Mouse (Mus musculus): ENCODE data around the gene Arhgap29. TPM values are rescaled to one million over a fixed set of nuclear protein-coding genes. Genes with fewer than 3 reads are reported as not detected.

Arhgap29 gene
- polyA plus RNA-seq, 1 experiment from 2014 or later = 75.2 TPM

DNA sequence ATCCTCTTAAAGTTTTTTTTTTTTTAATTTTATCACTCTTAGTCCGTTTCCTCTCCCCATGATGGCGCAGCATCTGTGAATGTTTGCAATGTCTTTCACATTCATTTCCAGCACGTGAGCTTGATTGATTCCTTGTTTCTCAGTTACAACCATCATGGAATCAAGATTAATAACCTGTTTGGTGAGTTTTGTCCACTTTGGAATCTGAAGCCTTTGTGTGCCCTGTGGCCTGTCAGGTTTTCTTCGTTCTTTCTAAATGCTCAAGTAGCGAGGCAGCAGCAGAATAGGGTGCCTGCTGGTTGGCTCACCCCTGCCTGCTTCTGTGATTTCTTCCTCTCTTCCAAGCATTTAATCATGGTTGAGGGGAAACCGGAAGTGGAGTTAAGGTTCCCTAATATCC lies 2.2 kb upstream of the Arhgap29 start:
- 53% methylated on average over 6 of the region's 6 CpGs for WGBS
- no peaks in the 10 kb centered on the region for H3K9me3 ChIP-seq (ENCODE audit: control insufficient read depth, low read length)
- no peak for ATAC-seq (ENCODE audit: low read depth)

DNA sequence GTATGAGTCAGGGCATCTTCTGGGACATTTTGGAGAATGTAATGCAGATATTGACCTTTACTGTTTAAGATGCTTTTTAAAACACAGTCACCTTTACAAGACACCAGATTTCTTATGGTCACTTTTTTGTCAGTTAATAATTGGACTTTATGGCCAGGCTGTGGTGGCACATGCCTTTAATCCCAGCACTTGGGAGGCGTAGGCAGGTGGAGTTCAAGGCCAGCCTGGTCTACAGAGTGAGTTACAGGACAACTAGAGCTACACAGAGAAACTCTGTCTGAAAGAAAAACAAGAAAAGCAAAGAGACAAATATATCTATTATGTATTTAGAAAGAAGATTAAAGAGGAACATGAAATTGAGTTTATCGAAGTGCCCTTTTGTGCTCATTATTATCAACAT lies 1.2 kb upstream of the Arhgap29 start:
- peaks cover 8% of the 10 kb centered on the region; the same call in 1 of the 2 replicates for H3K4me1 ChIP-seq (ENCODE audit: control insufficient read depth, insufficient read depth, low read length)
- H3K9ac ChIP-seq (ENCODE audit: low read depth, low read length) = no peak overlapping the region
- no peak overlapping the region for H3K4me3 ChIP-seq (ENCODE audit: low read depth, low read length)
- H3K27me3 ChIP-seq (replicated peaks; ENCODE audit: control insufficient read depth, insufficient read depth, low read length) = no peaks in the 10 kb centered on the region
- no peaks in the 10 kb centered on the region for H3K36me3 ChIP-seq (ENCODE audit: control insufficient read depth, insufficient read depth, low read length)
- 90% methylated on average over 2 of the region's 2 CpGs for WGBS
- H3K4me2 ChIP-seq (ENCODE audit: low read depth, low read length) = no peak overlapping the region
- DNase-seq (ENCODE audit: low spot score) (no peak), ATAC-seq (ENCODE audit: low read depth) (no peak)
- H3K27ac ChIP-seq (replicated peaks; ENCODE audit: low read depth, low read length) = no peak overlapping the region
- peaks cover 4% of the 10 kb centered on the region; the same call in 1 of the 2 replicates for H3K9me3 ChIP-seq (ENCODE audit: control insufficient read depth, low read length)

More for the DNA sequence above, 2.2 kb upstream of the Arhgap29 start:
- Histone ChIP-seq H3K4me3 (ENCODE audit: low read depth, low read length) (no peak overlapping the region), H3K4me1 (ENCODE audit: control insufficient read depth, insufficient read depth, low read length) (peaks cover 8% of the 10 kb centered on the region; the same call in 1 of the 2 replicates), H3K9ac (ENCODE audit: low read depth, low read length) (no peak overlapping the region), H3K4me2 (ENCODE audit: low read depth, low read length) (no peak overlapping the region), H3K36me3 (ENCODE audit: control insufficient read depth, insufficient read depth, low read length) (no peaks in the 10 kb centered on the region), H3K27me3 (replicated peaks; ENCODE audit: control insufficient read depth, insufficient read depth, low read length) (no peaks in the 10 kb centered on the region), H3K27ac (replicated peaks; ENCODE audit: low read depth, low read length) (no peak overlapping the region)
- DNase-seq (ENCODE audit: low spot score) = peak; percentile 35

DNA sequence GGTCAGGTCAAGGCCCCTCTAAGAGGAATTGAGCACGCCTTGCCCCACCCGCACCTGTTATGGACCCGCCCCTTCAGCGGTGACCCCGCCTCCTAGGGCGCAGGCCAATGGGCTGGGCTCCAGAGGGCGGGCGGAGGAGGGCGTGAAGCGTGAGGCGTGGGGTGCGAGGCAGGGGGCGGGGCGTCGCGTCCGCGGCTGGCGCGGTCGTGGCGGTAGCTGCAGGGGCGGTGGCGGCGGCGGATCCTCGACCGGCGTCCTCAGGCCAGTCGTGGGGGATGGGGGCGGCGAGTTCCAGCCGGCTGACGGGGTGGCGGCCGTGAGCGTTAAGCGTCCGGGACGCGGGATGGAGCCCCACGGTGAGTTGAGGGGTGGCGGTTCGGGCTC lies 700 bp downstream of the Arhgap29 start:
- Histone ChIP-seq H3K4me3 (ENCODE audit: low read depth, low read length) (peak overlapping the region; percentile 78), H3K4me1 (ENCODE audit: control insufficient read depth, insufficient read depth, low read length) (peaks cover 8% of the 10 kb centered on the region; the same call in 1 of the 2 replicates), H3K4me2 (ENCODE audit: low read depth, low read length) (peak overlapping the region; percentile 88), H3K9me3 (ENCODE audit: control insufficient read depth, low read length) (peaks cover 4% of the 10 kb centered on the region; the same call in 1 of the 2 replicates), H3K9ac (ENCODE audit: low read depth, low read length) (peak overlapping the region; percentile 79), H3K27me3 (replicated peaks; ENCODE audit: control insufficient read depth, insufficient read depth, low read length) (no peaks in the 10 kb centered on the region), H3K36me3 (ENCODE audit: control insufficient read depth, insufficient read depth, low read length) (no peaks in the 10 kb centered on the region), H3K27ac (replicated peaks; ENCODE audit: low read depth, low read length) (peak overlapping the region; percentile 55; the same call in 1 of the 2 replicates)
- 4% methylated on average over 16 of the region's 44 CpGs for WGBS
- DNase-seq (ENCODE audit: low spot score) (peak; percentile 88), ATAC-seq (ENCODE audit: low read depth) (peak; percentile 93)

DNA sequence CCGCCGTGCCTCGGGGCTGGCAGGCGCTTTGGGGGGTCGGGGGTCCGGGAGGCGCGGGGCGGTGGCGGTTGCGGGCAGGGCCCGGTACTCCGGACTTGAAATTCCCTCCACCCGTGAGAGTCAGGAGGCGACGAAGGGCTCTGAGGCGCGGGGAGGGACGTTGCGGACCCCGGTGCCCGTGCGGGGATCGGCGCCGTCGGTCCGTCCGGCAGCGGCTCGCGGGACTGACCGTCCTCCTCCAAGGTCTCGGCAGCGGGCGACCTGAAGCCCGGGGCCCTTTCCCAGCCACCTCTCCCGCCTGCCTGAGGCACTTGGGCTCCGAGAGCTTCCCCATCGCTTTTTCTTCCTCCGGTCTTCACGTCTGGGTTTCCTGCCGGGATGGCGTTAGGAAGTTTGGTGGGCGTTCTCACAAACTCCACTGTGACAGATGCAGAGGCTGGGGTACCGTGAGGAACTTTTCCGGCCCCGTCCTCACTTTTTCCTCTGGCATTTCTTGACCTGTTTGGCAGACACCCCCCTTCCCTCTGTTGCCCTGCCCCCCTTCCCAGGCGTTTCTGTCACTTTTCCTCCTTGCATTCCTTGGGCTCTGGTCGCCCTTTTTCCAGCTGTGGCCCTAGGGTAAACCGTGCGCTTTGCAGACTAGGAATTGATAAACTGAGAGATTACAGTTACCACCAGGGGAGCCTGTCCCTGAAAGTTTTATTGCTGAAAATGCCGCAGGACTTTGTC lies 1.3 kb downstream of the Arhgap29 start:
- Histone ChIP-seq H3K4me1 (ENCODE audit: control insufficient read depth, insufficient read depth, low read length) (peaks cover 8% of the 10 kb centered on the region; the same call in 1 of the 2 replicates), H3K9ac (ENCODE audit: low read depth, low read length) (peak overlapping the region; percentile 79), H3K36me3 (ENCODE audit: control insufficient read depth, insufficient read depth, low read length) (no peaks in the 10 kb centered on the region), H3K9me3 (ENCODE audit: control insufficient read depth, low read length) (peaks cover 4% of the 10 kb centered on the region; the same call in 1 of the 2 replicates), H3K4me3 (ENCODE audit: low read depth, low read length) (peak overlapping the region; percentile 78), H3K27me3 (replicated peaks; ENCODE audit: control insufficient read depth, insufficient read depth, low read length) (no peaks in the 10 kb centered on the region), H3K27ac (replicated peaks; ENCODE audit: low read depth, low read length) (peak overlapping the region; percentile 55), H3K4me2 (ENCODE audit: low read depth, low read length) (peak overlapping the region; percentile 88)
- DNase-seq (ENCODE audit: low spot score) (peak; percentile 40), ATAC-seq (ENCODE audit: low read depth) (0 out of 2 replicates have a peak, but pooled peaks have one; percentile 34)
- under 1% methylated on average over 18 of the region's 53 CpGs for WGBS

DNA sequence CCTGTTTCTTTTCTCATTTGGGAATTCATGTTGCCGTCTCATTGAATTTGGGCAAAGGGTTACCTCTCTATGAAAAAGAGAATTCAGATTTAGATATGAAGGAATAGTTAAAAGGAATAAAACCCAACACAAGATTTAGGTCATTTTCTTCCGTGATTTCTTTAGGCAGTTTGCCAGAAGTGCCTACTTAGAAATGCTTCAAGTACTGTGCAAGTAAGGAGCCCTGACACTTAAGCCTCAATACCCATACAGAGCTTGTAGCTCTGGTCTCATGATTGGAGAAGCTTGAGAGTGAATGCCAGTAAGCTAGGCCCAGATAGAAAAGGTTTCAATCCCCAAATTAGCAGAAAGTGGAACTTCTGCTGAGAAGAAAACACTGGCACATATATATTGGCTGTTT lies 2.1 kb downstream of the Arhgap29 start:
- WGBS = 32% methylated on average over 2 of the region's 2 CpGs
- Histone ChIP-seq H3K27me3 (replicated peaks; ENCODE audit: control insufficient read depth, insufficient read depth, low read length) (no peaks in the 10 kb centered on the region), H3K27ac (replicated peaks; ENCODE audit: low read depth, low read length) (no peak overlapping the region), H3K36me3 (ENCODE audit: control insufficient read depth, insufficient read depth, low read length) (no peaks in the 10 kb centered on the region), H3K9me3 (ENCODE audit: control insufficient read depth, low read length) (peaks cover 4% of the 10 kb centered on the region; the same call in 1 of the 2 replicates), H3K4me2 (ENCODE audit: low read depth, low read length) (peak overlapping the region; percentile 88), H3K9ac (ENCODE audit: low read depth, low read length) (peak overlapping the region; percentile 79; the same call in 1 of the 2 replicates), H3K4me1 (ENCODE audit: control insufficient read depth, insufficient read depth, low read length) (peaks cover 8% of the 10 kb centered on the region; the same call in 1 of the 2 replicates), H3K4me3 (ENCODE audit: low read depth, low read length) (peak overlapping the region; percentile 78)
- no peak for ATAC-seq (ENCODE audit: low read depth)
- DNase-seq (ENCODE audit: low spot score) = no peak

DNA sequence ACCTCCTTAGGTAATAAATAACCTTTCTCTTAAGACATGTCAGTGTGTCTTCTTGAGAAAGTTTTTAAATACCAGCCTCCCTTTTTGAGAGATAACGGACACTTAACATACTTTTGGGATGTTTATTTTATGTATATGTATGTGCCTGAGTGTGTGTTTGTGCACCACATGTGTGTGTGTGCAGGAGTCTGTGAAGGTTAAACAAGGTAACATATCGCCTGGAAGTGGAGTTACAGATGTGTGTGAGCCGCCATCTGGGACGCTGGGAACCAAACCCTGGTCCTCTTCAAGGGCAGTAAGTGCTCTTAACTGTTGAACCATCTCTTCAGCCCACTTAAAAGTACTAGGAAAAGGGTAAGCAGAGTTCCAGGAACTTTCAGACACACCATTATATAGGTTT lies 3.2 kb downstream of the Arhgap29 start:
- no peak overlapping the region for H3K9ac ChIP-seq (ENCODE audit: low read depth, low read length)
- H3K4me3 ChIP-seq (ENCODE audit: low read depth, low read length) = no peak overlapping the region
- H3K27me3 ChIP-seq (replicated peaks; ENCODE audit: control insufficient read depth, insufficient read depth, low read length) = no peaks in the 10 kb centered on the region
- 94% methylated on average over 4 of the region's 4 CpGs for WGBS
- ATAC-seq (ENCODE audit: low read depth) (no peak), DNase-seq (ENCODE audit: low spot score) (no peak)
- H3K4me1 ChIP-seq (ENCODE audit: control insufficient read depth, insufficient read depth, low read length) = peaks cover 8% of the 10 kb centered on the region; the same call in 1 of the 2 replicates
- no peaks in the 10 kb centered on the region for H3K36me3 ChIP-seq (ENCODE audit: control insufficient read depth, insufficient read depth, low read length)
- H3K4me2 ChIP-seq (ENCODE audit: low read depth, low read length) = peak overlapping the region; percentile 88; the same call in 1 of the 2 replicates
- H3K9me3 ChIP-seq (ENCODE audit: control insufficient read depth, low read length) = peaks cover 4% of the 10 kb centered on the region; the same call in 1 of the 2 replicates
- no peak overlapping the region for H3K27ac ChIP-seq (replicated peaks; ENCODE audit: low read depth, low read length)

DNA sequence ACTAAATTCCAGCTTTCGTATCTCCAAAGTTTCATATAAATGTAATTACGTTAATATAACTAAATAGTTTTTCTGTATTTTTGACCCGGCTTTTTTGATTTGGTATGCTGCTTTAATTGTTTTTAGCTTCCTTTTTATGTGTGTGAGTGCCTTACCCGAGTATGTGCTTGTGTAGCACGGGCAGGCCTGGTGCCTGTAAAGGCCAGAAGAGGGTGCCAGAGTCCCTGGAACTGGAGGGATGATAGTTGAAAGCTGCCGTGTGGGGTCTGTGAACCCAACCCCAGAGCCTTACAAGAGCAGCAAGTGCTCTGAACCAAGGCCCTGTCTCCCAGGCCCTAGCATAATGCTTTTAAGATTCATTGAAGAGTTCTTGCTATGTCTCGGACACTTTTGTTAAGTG lies 4.4 kb downstream of the Arhgap29 start:
- DNase-seq (ENCODE audit: low spot score) = no peak
- Histone ChIP-seq H3K36me3 (ENCODE audit: control insufficient read depth, insufficient read depth, low read length) (no peaks in the 10 kb centered on the region), H3K4me1 (ENCODE audit: control insufficient read depth, insufficient read depth, low read length) (peaks cover 8% of the 10 kb centered on the region; the same call in 1 of the 2 replicates)

DNA sequence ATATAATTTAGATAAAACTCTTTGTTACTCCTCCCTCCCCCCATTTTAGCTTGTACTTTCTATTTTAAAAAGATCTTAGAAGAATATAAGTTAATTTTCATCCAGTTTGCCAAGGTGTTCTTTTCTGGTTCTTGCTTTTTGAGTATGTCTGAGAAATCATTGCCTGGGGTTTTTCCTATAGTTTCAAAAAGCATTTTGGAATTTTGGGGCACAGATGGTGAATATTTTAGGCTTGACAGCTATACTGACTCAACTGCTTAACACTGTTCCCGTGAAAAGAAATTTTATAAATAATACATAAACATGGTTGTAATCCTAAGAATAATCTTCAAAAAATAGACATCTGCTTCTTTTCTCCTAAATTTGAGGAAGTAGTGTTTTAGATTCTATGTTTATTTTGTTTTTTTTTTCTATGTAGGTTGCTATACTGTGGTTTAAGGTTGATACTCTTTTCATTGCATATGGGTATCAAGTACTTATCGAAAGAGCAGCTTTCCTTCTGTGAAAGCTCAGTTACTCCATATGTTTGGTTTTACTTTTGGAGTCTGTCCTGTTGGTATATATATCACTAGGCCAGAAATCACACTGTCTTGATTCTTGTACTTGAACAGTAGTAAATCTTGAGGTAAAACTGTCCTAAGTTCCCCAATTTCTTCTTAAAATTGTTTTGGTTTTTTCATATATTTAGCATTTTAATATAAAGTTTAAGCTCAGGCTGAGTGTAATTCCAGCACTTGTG lies 5.4 kb downstream of the Arhgap29 start:
- no peaks in the 10 kb centered on the region for H3K36me3 ChIP-seq (ENCODE audit: control insufficient read depth, insufficient read depth, low read length)
- ATAC-seq (ENCODE audit: low read depth) = no peak
- no peak overlapping the region for H3K4me3 ChIP-seq (ENCODE audit: low read depth, low read length)
- no peak overlapping the region for H3K9ac ChIP-seq (ENCODE audit: low read depth, low read length)
- no peak for DNase-seq (ENCODE audit: low spot score)
- peaks cover 8% of the 10 kb centered on the region; the same call in 1 of the 2 replicates for H3K4me1 ChIP-seq (ENCODE audit: control insufficient read depth, insufficient read depth, low read length)
- no peak overlapping the region for H3K4me2 ChIP-seq (ENCODE audit: low read depth, low read length)
- no peak overlapping the region for H3K27ac ChIP-seq (replicated peaks; ENCODE audit: low read depth, low read length)
- no peaks in the 10 kb centered on the region for H3K27me3 ChIP-seq (replicated peaks; ENCODE audit: control insufficient read depth, insufficient read depth, low read length)
- WGBS = 79% methylated on average over 2 of the region's 2 CpGs
- H3K9me3 ChIP-seq (ENCODE audit: control insufficient read depth, low read length) = peaks cover 4% of the 10 kb centered on the region; the same call in 1 of the 2 replicates

More for the DNA sequence above, 4.4 kb downstream of the Arhgap29 start:
- Histone ChIP-seq H3K9ac (ENCODE audit: low read depth, low read length) (no peak overlapping the region), H3K27me3 (replicated peaks; ENCODE audit: control insufficient read depth, insufficient read depth, low read length) (no peaks in the 10 kb centered on the region), H3K27ac (replicated peaks; ENCODE audit: low read depth, low read length) (no peak overlapping the region), H3K4me3 (ENCODE audit: low read depth, low read length) (no peak overlapping the region), H3K4me2 (ENCODE audit: low read depth, low read length) (no peak overlapping the region), H3K9me3 (ENCODE audit: control insufficient read depth, low read length) (peaks cover 4% of the 10 kb centered on the region; the same call in 1 of the 2 replicates)
- ATAC-seq (ENCODE audit: low read depth) = no peak
- WGBS = 83% methylated on average over 7 of the region's 7 CpGs

All from embryonic facial prominence, embryonic 14.5 days (tissue).